Mouse (Mus musculus): ENCODE results near the gene Ncoa1.

Ncoa1 gene

GRCm38 (mm10) chr12:4476832-4477671 is at the start of gene Ncoa1:
TSS of gene Ncoa1 (minus strand) at chr12:4477182.
- DNase-seq (ENCODE audit: low read depth, low spot score), result peak; percentile 82
- no peaks in the 10 kb centered on the region for H3K27me3 ChIP-seq (ENCODE audit: control insufficient read depth, insufficient read depth, low read length, poor library complexity, severe bottlenecking)
- H3K36me3 ChIP-seq (ENCODE audit: control insufficient read depth, insufficient read depth, low read length, poor library complexity, severe bottlenecking), result no peaks in the 10 kb centered on the region

DNA sequence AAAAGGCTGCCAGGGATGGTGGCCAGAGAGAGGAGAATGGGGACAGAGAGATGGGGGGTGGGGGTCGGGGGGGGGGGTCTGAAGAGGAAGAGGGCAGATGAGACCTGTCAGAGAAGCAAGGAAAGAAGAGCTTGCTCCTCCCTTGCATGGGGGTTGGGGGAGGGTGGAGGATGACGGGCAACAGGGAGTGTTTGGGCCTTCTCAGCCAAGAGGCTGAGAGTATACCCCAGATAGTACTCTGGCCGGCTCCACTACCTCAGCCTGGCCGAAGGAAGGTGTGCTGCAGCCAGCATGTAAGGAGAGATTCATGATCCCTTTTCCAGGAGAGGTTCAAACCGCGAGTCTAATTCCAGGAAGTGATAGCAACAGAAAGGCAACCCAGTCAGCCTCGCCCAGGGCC is 47.6 kb upstream of the Ncoa1 start:
- no peaks in the 10 kb centered on the region for H3K27me3 ChIP-seq (ENCODE audit: control insufficient read depth, insufficient read depth, low read length, poor library complexity, severe bottlenecking)
- no peak for DNase-seq (ENCODE audit: low read depth, low spot score)
- no peaks in the 10 kb centered on the region for H3K36me3 ChIP-seq (ENCODE audit: control insufficient read depth, insufficient read depth, low read length, poor library complexity, severe bottlenecking)

- no peak for DNase-seq (ENCODE audit: low read depth, low spot score)
- no peaks in the 10 kb centered on the region for H3K27me3 ChIP-seq (ENCODE audit: control insufficient read depth, insufficient read depth, low read length, poor library complexity, severe bottlenecking)
- no peaks in the 10 kb centered on the region for H3K36me3 ChIP-seq (ENCODE audit: control insufficient read depth, insufficient read depth, low read length, poor library complexity, severe bottlenecking)
Observed at GRCm38 (mm10) chr12:4523688-4524298, 46.8 kb upstream of the Ncoa1 start.

GRCm38 (mm10) chr12:4523208-4523607 is 46.2 kb upstream of the Ncoa1 start:
- no peaks in the 10 kb centered on the region for H3K36me3 ChIP-seq (ENCODE audit: control insufficient read depth, insufficient read depth, low read length, poor library complexity, severe bottlenecking)
- no peak for DNase-seq (ENCODE audit: low read depth, low spot score)
- H3K27me3 ChIP-seq (ENCODE audit: control insufficient read depth, insufficient read depth, low read length, poor library complexity, severe bottlenecking), result no peaks in the 10 kb centered on the region

DNA sequence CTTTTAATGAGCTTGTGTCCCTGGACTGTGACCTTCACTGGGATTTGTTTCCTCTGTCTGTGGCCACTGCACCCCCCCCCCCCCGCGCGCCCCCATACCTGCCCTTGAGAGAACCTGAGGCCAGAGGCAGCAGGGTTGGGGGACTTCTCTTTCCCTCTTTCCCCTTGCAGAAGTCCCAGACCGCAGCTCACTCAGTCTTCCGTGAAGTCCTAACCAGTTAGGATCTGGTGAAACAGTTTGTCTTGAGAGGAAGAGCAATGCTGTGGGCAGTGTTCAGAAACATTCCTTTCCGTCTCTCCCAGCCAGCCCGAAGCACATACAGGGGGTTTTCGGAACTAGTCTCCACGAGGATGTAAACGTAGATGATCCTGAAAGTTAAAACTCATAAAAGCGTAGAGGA is 42.0 kb upstream of the Ncoa1 start:
- DNase-seq (ENCODE audit: low read depth, low spot score), result no peak
- Histone ChIP-seq H3K36me3 (ENCODE audit: control insufficient read depth, insufficient read depth, low read length, poor library complexity, severe bottlenecking) (no peaks in the 10 kb centered on the region), H3K27me3 (ENCODE audit: control insufficient read depth, insufficient read depth, low read length, poor library complexity, severe bottlenecking) (no peaks in the 10 kb centered on the region)

- no peak for DNase-seq (ENCODE audit: low read depth, low spot score)
- Histone ChIP-seq H3K36me3 (ENCODE audit: control insufficient read depth, insufficient read depth, low read length, poor library complexity, severe bottlenecking) (no peaks in the 10 kb centered on the region), H3K27me3 (ENCODE audit: control insufficient read depth, insufficient read depth, low read length, poor library complexity, severe bottlenecking) (no peaks in the 10 kb centered on the region)
Observed at GRCm38 (mm10) chr12:4509591-4510061, 32.6 kb upstream of the Ncoa1 start.

DNA sequence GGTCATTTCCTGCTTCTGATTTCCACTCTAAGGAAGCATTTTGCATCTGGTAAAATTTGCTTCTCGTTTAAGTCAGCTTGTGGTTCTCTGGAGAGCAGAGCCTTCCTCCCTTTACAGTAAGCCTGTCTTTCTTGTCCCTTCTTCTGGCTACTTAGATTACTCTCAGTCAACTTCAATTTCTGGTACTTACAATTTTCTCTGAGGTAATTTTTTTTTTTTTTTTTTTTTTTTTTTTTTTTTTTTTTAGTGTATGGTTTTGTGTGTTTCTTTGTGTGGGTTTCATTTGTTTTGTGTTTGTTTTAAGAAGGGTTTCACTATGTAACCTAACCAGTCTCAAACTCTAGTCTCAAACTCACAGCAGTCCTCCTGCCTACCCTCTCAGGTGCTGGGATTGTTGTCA is 31.2 kb upstream of the Ncoa1 start:
- no peaks in the 10 kb centered on the region for H3K27me3 ChIP-seq (ENCODE audit: control insufficient read depth, insufficient read depth, low read length, poor library complexity, severe bottlenecking)
- no peaks in the 10 kb centered on the region for H3K36me3 ChIP-seq (ENCODE audit: control insufficient read depth, insufficient read depth, low read length, poor library complexity, severe bottlenecking)
- no peak for DNase-seq (ENCODE audit: low read depth, low spot score)

DNA sequence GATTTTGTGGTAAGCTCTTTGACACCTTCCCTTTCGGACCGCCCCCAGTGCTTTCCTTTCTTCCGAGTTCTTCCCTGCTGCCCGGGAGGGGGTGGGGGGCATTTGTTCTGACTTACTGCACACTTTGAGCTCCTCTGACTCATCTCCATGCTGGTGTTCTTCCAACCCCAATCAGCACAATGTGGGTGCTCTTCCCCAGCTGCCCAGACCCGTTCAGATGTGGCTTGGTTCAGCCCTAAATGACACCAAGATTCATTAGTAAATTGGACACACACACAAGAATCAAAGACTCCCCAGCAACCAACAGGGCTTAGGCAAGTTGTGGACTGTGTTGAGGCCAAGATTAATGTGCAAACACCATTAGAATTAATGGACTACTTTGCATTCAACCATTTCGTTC is 30.5 kb upstream of the Ncoa1 start:
- no peaks in the 10 kb centered on the region for H3K36me3 ChIP-seq (ENCODE audit: control insufficient read depth, insufficient read depth, low read length, poor library complexity, severe bottlenecking)
- no peak for DNase-seq (ENCODE audit: low read depth, low spot score)
- H3K27me3 ChIP-seq (ENCODE audit: control insufficient read depth, insufficient read depth, low read length, poor library complexity, severe bottlenecking), result no peaks in the 10 kb centered on the region

GRCm38 (mm10) chr12:4506810-4507430 is 29.9 kb upstream of the Ncoa1 start:
- Histone ChIP-seq H3K36me3 (ENCODE audit: control insufficient read depth, insufficient read depth, low read length, poor library complexity, severe bottlenecking) (no peaks in the 10 kb centered on the region), H3K27me3 (ENCODE audit: control insufficient read depth, insufficient read depth, low read length, poor library complexity, severe bottlenecking) (no peaks in the 10 kb centered on the region)
- no peak for DNase-seq (ENCODE audit: low read depth, low spot score)

DNA sequence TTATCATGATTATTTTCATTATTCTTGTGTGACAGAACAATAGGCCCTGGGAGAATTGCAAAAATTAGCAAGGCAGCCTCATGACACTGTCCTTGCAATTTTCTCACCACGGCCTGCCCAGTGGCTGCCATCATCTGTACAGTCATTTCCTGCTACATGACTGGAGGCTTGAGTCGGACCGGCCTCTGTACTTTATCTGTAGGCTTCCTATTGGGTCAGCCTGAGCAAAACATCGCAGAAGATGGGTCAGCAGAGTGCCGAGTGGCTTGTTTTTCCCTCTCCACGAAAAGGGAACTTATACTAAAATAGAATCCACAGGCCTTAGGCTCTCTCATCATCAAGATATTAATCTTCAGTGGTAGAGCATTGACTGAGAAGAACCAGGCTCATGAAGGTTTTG is 28.3 kb upstream of the Ncoa1 start:
- H3K27me3 ChIP-seq (ENCODE audit: control insufficient read depth, insufficient read depth, low read length, poor library complexity, severe bottlenecking), result no peaks in the 10 kb centered on the region
- no peak for DNase-seq (ENCODE audit: low read depth, low spot score)
- H3K36me3 ChIP-seq (ENCODE audit: control insufficient read depth, insufficient read depth, low read length, poor library complexity, severe bottlenecking), result no peaks in the 10 kb centered on the region

- H3K27me3 ChIP-seq (ENCODE audit: control insufficient read depth, insufficient read depth, low read length, poor library complexity, severe bottlenecking), result no peaks in the 10 kb centered on the region
- no peaks in the 10 kb centered on the region for H3K36me3 ChIP-seq (ENCODE audit: control insufficient read depth, insufficient read depth, low read length, poor library complexity, severe bottlenecking)
- no peak for DNase-seq (ENCODE audit: low read depth, low spot score)
Observed at GRCm38 (mm10) chr12:4503673-4504326, 26.8 kb upstream of the Ncoa1 start.

- Histone ChIP-seq H3K27me3 (ENCODE audit: control insufficient read depth, insufficient read depth, low read length, poor library complexity, severe bottlenecking) (no peaks in the 10 kb centered on the region), H3K36me3 (ENCODE audit: control insufficient read depth, insufficient read depth, low read length, poor library complexity, severe bottlenecking) (no peaks in the 10 kb centered on the region; the same call in 1 of the 2 replicates)
- no peak for DNase-seq (ENCODE audit: low read depth, low spot score)
Observed at GRCm38 (mm10) chr12:4501916-4502315, 24.9 kb upstream of the Ncoa1 start.

GRCm38 (mm10) chr12:4500516-4500915 is 23.5 kb upstream of the Ncoa1 start:
- DNase-seq (ENCODE audit: low read depth, low spot score), result no peak
- Histone ChIP-seq H3K36me3 (ENCODE audit: control insufficient read depth, insufficient read depth, low read length, poor library complexity, severe bottlenecking) (no peaks in the 10 kb centered on the region; the same call in 1 of the 2 replicates), H3K27me3 (ENCODE audit: control insufficient read depth, insufficient read depth, low read length, poor library complexity, severe bottlenecking) (no peaks in the 10 kb centered on the region)

DNA sequence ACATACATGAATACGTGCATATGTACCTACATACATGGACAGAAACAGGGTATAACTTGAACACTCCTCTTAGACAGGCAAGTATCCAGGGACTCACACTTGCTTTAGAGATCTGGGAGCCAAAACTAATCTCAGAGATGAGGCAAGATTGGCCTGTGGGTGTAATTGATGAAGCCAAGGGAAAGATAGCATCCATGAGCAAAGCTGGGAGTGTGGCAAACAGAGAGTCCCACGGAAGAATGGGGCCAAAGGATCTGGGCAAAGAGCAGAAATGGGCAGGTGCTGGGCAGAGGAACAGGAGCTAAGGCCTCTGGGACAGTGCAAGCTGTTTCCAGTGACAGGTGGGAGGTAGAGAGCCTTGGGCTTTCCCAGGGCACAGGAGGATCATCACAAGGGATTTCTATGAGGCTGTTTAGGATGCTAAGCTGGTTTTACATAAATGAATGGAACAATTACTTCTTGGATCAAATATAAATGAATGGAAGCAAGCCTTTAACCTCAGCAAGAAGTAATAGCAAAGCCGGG is 22.7 kb upstream of the Ncoa1 start:
- Histone ChIP-seq H3K36me3 (ENCODE audit: control insufficient read depth, insufficient read depth, low read length, poor library complexity, severe bottlenecking) (no peaks in the 10 kb centered on the region; the same call in 1 of the 2 replicates), H3K27me3 (ENCODE audit: control insufficient read depth, insufficient read depth, low read length, poor library complexity, severe bottlenecking) (no peaks in the 10 kb centered on the region)
- no peak for DNase-seq (ENCODE audit: low read depth, low spot score)
